Mouse (Mus musculus): ENCODE results near the gene Aqp5. TPM values are rescaled to one million over a fixed set of nuclear protein-coding genes. Genes with fewer than 3 reads are reported as not detected.

Aqp5 gene
- total RNA-seq (2021), result 1.9 and 3.3 TPM in 2 replicates
- long read RNA-seq, partial matches to known transcripts, result 0 of 1 reads
- long read RNA-seq, other reads (novel, unspliced or antisense), result 0 of 1 reads

GRCm38 (mm10) chr15:99590429-99591084 lies at the start of gene Aqp5:
Gene Aqp5, plus strand, starts transcription at chr15:99590782.
- DNase-seq, result peak; percentile 35

GRCm38 (mm10) chr15:99544047-99544446 lies 46.5 kb upstream of the Aqp5 start:
- DNase-seq, result no peak

GRCm38 (mm10) chr15:99546596-99546995 lies 44.0 kb upstream of the Aqp5 start:
- DNase-seq, result no peak

GRCm38 (mm10) chr15:99547732-99548131 lies 42.9 kb upstream of the Aqp5 start:
- DNase-seq, result no peak

- DNase-seq, result no peak
These were observed 40.7 kb upstream of the Aqp5 start for GRCm38 (mm10) chr15:99549901-99550300.

- no peak for DNase-seq
These were observed 36.8 kb upstream of the Aqp5 start for GRCm38 (mm10) chr15:99553767-99554166.

- DNase-seq, result no peak
These were observed 31.6 kb upstream of the Aqp5 start for GRCm38 (mm10) chr15:99558947-99559346.

GRCm38 (mm10) chr15:99560246-99560645 lies 30.3 kb upstream of the Aqp5 start:
- DNase-seq, result no peak

- DNase-seq, result no peak
These were observed 23.2 kb upstream of the Aqp5 start for GRCm38 (mm10) chr15:99567371-99567770.

GRCm38 (mm10) chr15:99568682-99569081 lies 21.9 kb upstream of the Aqp5 start:
- DNase-seq, result no peak

GRCm38 (mm10) chr15:99569123-99569522 lies 21.5 kb upstream of the Aqp5 start:
- no peak for DNase-seq

GRCm38 (mm10) chr15:99578802-99579485 lies 11.6 kb upstream of the Aqp5 start, which contains the start of gene Aqp2:
Gene Aqp2, plus strand, starts transcription at chr15:99579055.
- peak; percentile 28 for DNase-seq

GRCm38 (mm10) chr15:99583463-99584344 lies 6.9 kb upstream of the Aqp5 start:
- DNase-seq, result peak; percentile 33

- no peak for DNase-seq
These were observed 6.0 kb upstream of the Aqp5 start for GRCm38 (mm10) chr15:99584407-99585202.

- peak; percentile 37 for DNase-seq
These were observed 4.8 kb upstream of the Aqp5 start for GRCm38 (mm10) chr15:99585741-99586140.

- DNase-seq, result no peak
These were observed 4.1 kb upstream of the Aqp5 start for GRCm38 (mm10) chr15:99586525-99586924.

GRCm38 (mm10) chr15:99589237-99589636 lies 1.3 kb upstream of the Aqp5 start:
- DNase-seq, result no peak

GRCm38 (mm10) chr15:99589704-99590103 lies 878 bp upstream of the Aqp5 start:
- DNase-seq, result no peak

GRCm38 (mm10) chr15:99592177-99592576 lies 1.6 kb downstream of the Aqp5 start:
- peak; percentile 56 for DNase-seq

GRCm38 (mm10) chr15:99592877-99593276 lies 2.3 kb downstream of the Aqp5 start:
- DNase-seq, result no peak

GRCm38 (mm10) chr15:99594951-99595350 lies 4.4 kb downstream of the Aqp5 start:
- DNase-seq, result no peak

Measured in adrenal gland, postnatal 25 days (tissue).